Mouse (Mus musculus) myocyte (in vitro differentiated cells): Measurements from ENCODE around the gene Antxr1. TPM values are rescaled to one million over a fixed set of nuclear protein-coding genes. Genes with fewer than 3 reads are reported as not detected.

Experiments
- H3K27me3 ChIP-seq: one replicate; pipeline ENCODE4 v1.6.1; 2011; ENCODE audit not compliant: control insufficient read depth, insufficient read depth, insufficient read length
- H3K36me3 ChIP-seq: one replicate; pipeline ENCODE4 v1.6.1; 2011; ENCODE audit not compliant: control insufficient read depth, insufficient read depth
- H3K4me2 ChIP-seq: one replicate; pipeline ENCODE4 v1.6.1; 2011; ENCODE audit warnings: low read depth, control low read depth
- H3K4me3 ChIP-seq: one replicate; pipeline ENCODE4 v1.5.1; 2011; ENCODE audit warnings: mild to moderate bottlenecking, control low read depth, moderate library complexity
- H3K79me2 ChIP-seq: one replicate; pipeline ENCODE4 v1.6.1; 2011; ENCODE audit not compliant: control insufficient read depth, insufficient read depth
- H3ac ChIP-seq: one replicate; pipeline ENCODE4 v1.6.1; 2011; ENCODE audit not compliant: control insufficient read depth, insufficient read length
- CEBPB ChIP-seq: IDR thresholded peaks from 2 replicates; pipeline ENCODE4 v1.6.1; 2011; ENCODE audit warnings: mild to moderate bottlenecking, moderate library complexity; ENCODE audit not compliant: poor library complexity, insufficient read depth, severe bottlenecking
- E2F4 ChIP-seq: IDR thresholded peaks from one replicate; pipeline ENCODE4 v1.6.1; 2011; ENCODE audit warnings: mild to moderate bottlenecking, control low read depth, moderate library complexity; ENCODE audit not compliant: insufficient read depth
- MAX ChIP-seq: IDR thresholded peaks from one replicate; pipeline ENCODE4 v1.6.1; 2011; ENCODE audit warnings: low read depth, mild to moderate bottlenecking, control low read depth
- MYOD1 ChIP-seq, 3 experiments: IDR thresholded peaks; one replicate each; pipeline ENCODE4 v1.6.1; 2011; ENCODE audit warnings: control low read depth in 2 of 3, low read depth in 2 of 3, mild to moderate bottlenecking in 2 of 3, moderate library complexity in 1 of 3; ENCODE audit not compliant: insufficient read length in 2 of 3, control insufficient read depth in 1 of 3
- MYOG ChIP-seq, 3 experiments: IDR thresholded peaks; one replicate each; pipeline ENCODE4 v1.6.1; 2011; ENCODE audit warnings: control low read depth in 2 of 3, low read depth in 2 of 3, mild to moderate bottlenecking in 2 of 3; ENCODE audit not compliant: insufficient read length in 2 of 3, control insufficient read depth in 1 of 3, insufficient read depth in 1 of 3
- POLR2A ChIP-seq: IDR thresholded peaks from one replicate; pipeline ENCODE4 v1.6.1; 2011; ENCODE audit warnings: low read depth, mild to moderate bottlenecking, control low read depth, moderate library complexity; ENCODE audit not compliant: insufficient read length
- POLR2AphosphoS2 ChIP-seq: IDR thresholded peaks from one replicate; pipeline ENCODE4 v1.6.1; 2011; ENCODE audit warnings: low read depth, control low read depth; ENCODE audit not compliant: insufficient read length
- REST ChIP-seq: IDR thresholded peaks from one replicate; pipeline ENCODE4 v1.6.1; 2011; ENCODE audit warnings: mild to moderate bottlenecking, control low read depth, moderate library complexity; ENCODE audit not compliant: insufficient read depth, insufficient read length
- SRF ChIP-seq: IDR thresholded peaks from one replicate; pipeline ENCODE4 v1.6.1; 2011; ENCODE audit warnings: low read depth; ENCODE audit not compliant: control insufficient read depth, insufficient read length
- TCF12 ChIP-seq: IDR thresholded peaks from one replicate; pipeline ENCODE4 v1.6.1; 2011; ENCODE audit warnings: mild to moderate bottlenecking, control low read depth; ENCODE audit not compliant: poor library complexity, insufficient read depth, severe bottlenecking
- TCF3 ChIP-seq: IDR thresholded peaks from one replicate; pipeline ENCODE4 v1.6.1; 2011; ENCODE audit warnings: low read depth, control low read depth; ENCODE audit not compliant: insufficient read length
- USF1 ChIP-seq: IDR thresholded peaks from one replicate; pipeline ENCODE4 v1.6.1; 2011; ENCODE audit warnings: low read depth, mild to moderate bottlenecking, control low read depth, moderate library complexity
- polyA plus RNA-seq: library from polyadenylated mRNA; unstranded; fragments of >200 nt; fragmentation: generic; extraction: Trizol; gene quantifications from one replicate; pipeline ENCODE4 v1.2.1, GENCODE M21; 2012; ENCODE audit warnings: missing spikeins

Gene Antxr1
- polyA plus RNA-seq = 8.6 TPM

- no peaks in the 10 kb centered on the region for H3K36me3 ChIP-seq
- peak within 1 kb of the TSS; percentile 91 for H3K4me2 ChIP-seq
- peak within 1 kb of the TSS; percentile 50 for H3K4me3 ChIP-seq
- peaks cover 8% of the 10 kb centered on the region for H3K79me2 ChIP-seq
- TF ChIP-seq POLR2AphosphoS2 = no peak
- no peak for TF ChIP-seq MYOD1 (IDR thresholded peaks at IDR 0.05; ENCODE audit: control insufficient read depth in 1 of 3, insufficient read length in 2 of 3, low read depth in 2 of 3)
- peak in 1 of 3 experiments; percentile 1 for TF ChIP-seq MYOG (IDR thresholded peaks at IDR 0.05; ENCODE audit: control insufficient read depth in 1 of 3, insufficient read depth in 1 of 3, insufficient read length in 2 of 3, low read depth in 2 of 3)
- TF ChIP-seq POLR2A = peak; percentile 42
- no peak for TF ChIP-seq TCF3
- peak within 1 kb of the TSS; percentile 35 for H3ac ChIP-seq
- H3K27me3 ChIP-seq = peaks cover 5% of the 10 kb centered on the region
These were observed at the start of gene Antxr1 for GRCm38 (mm10) chr6:87335091-87335934. TSS of gene Antxr1 (minus strand) at chr6:87335821.

- Histone ChIP-seq H3K4me2 (no peak overlapping the region), H3K79me2 (no peaks in the 10 kb centered on the region), H3ac (no peak overlapping the region), H3K27me3 (peaks cover 27% of the 10 kb centered on the region), H3K36me3 (no peaks in the 10 kb centered on the region), H3K4me3 (no peak overlapping the region)
- no peak for TF ChIP-seq E2F4
- no peak for TF ChIP-seq TCF12
- no peak for TF ChIP-seq CEBPB
- TF ChIP-seq MYOG (IDR thresholded peaks at IDR 0.05; ENCODE audit: control insufficient read depth in 1 of 3, insufficient read depth in 1 of 3, insufficient read length in 2 of 3, low read depth in 2 of 3) = no peak
- no peak for TF ChIP-seq MAX
- no peak for TF ChIP-seq TCF3
- no peak for TF ChIP-seq POLR2AphosphoS2
- TF ChIP-seq USF1 = no peak
- no peak for TF ChIP-seq SRF
- no peak for TF ChIP-seq POLR2A
- TF ChIP-seq MYOD1 (IDR thresholded peaks at IDR 0.05; ENCODE audit: control insufficient read depth in 1 of 3, insufficient read length in 2 of 3, low read depth in 2 of 3) = no peak
- no peak for TF ChIP-seq REST
These were observed 49.1 kb upstream of the Antxr1 start for GRCm38 (mm10) chr6:87384761-87385160.

GRCm38 (mm10) chr6:87383926-87384691 lies 48.5 kb upstream of the Antxr1 start:
- TF ChIP-seq TCF3 (no peak), USF1 (no peak)
- Histone ChIP-seq H3K4me2 (no peak overlapping the region), H3ac (no peak overlapping the region), H3K4me3 (no peak overlapping the region), H3K36me3 (no peaks in the 10 kb centered on the region), H3K79me2 (no peaks in the 10 kb centered on the region), H3K27me3 (peaks cover 32% of the 10 kb centered on the region)

DNA sequence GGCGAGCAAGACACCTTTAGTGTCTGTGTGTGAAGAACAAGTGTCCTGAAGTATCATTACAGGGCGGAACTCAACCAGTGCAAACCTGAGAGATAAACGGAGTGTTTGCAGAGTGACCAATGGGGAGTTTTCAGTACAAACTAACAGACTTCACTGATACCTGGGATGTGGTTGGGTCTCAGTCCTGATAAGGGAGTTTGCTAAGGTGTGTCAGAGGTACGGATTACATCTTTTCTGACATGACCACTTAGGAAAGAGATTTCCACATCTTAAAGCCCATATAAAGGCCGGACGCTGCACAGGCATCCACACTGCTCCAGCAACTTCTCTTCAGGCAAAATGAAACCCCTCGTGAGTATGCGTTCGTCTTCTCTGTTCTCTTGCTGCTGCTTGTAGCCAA lies 37.4 kb upstream of the Antxr1 start, which contains the start of gene Gkn2:
Gkn2 (plus strand) TSS at position 301 of the 400 bp plus-strand sequence.
- H3K27me3 ChIP-seq = peaks cover 45% of the 10 kb centered on the region
- no peak within 1 kb of the TSS for H3K4me2 ChIP-seq
- no peak within 1 kb of the TSS for H3K4me3 ChIP-seq
- no peak for TF ChIP-seq CEBPB
- TF ChIP-seq E2F4 = no peak
- no peak for TF ChIP-seq POLR2A
- no peak for TF ChIP-seq MAX
- no peak for TF ChIP-seq POLR2AphosphoS2
- no peak for TF ChIP-seq USF1
- no peak for TF ChIP-seq TCF12
- TF ChIP-seq MYOD1 (IDR thresholded peaks at IDR 0.05; ENCODE audit: control insufficient read depth in 1 of 3, insufficient read length in 2 of 3, low read depth in 2 of 3) = no peak
- TF ChIP-seq SRF = no peak
- TF ChIP-seq REST = no peak
- no peak for TF ChIP-seq MYOG (IDR thresholded peaks at IDR 0.05; ENCODE audit: control insufficient read depth in 1 of 3, insufficient read depth in 1 of 3, insufficient read length in 2 of 3, low read depth in 2 of 3)
- H3K36me3 ChIP-seq = no peaks in the 10 kb centered on the region
- no peak within 1 kb of the TSS for H3ac ChIP-seq
- H3K79me2 ChIP-seq = no peaks in the 10 kb centered on the region

- Histone ChIP-seq H3K36me3 (no peaks in the 10 kb centered on the region), H3K27me3 (peaks cover 45% of the 10 kb centered on the region), H3K79me2 (no peaks in the 10 kb centered on the region), H3K4me2 (no peak overlapping the region), H3K4me3 (no peak overlapping the region), H3ac (no peak overlapping the region)
- TF ChIP-seq CEBPB = no peak
- no peak for TF ChIP-seq E2F4
- TF ChIP-seq SRF = no peak
- TF ChIP-seq REST = no peak
- TF ChIP-seq TCF3 = no peak
- no peak for TF ChIP-seq MAX
- no peak for TF ChIP-seq POLR2AphosphoS2
- TF ChIP-seq MYOG (IDR thresholded peaks at IDR 0.05; ENCODE audit: control insufficient read depth in 1 of 3, insufficient read depth in 1 of 3, insufficient read length in 2 of 3, low read depth in 2 of 3) = no peak
- TF ChIP-seq MYOD1 (IDR thresholded peaks at IDR 0.05; ENCODE audit: control insufficient read depth in 1 of 3, insufficient read length in 2 of 3, low read depth in 2 of 3) = no peak
- TF ChIP-seq POLR2A = no peak
- no peak for TF ChIP-seq USF1
- no peak for TF ChIP-seq TCF12
These were observed 33.6 kb upstream of the Antxr1 start for GRCm38 (mm10) chr6:87369223-87369622.
